Mouse (Mus musculus) kidney, adult 2 months (tissue): ENCODE measurements around the gene Dlgap1. TPM values are rescaled to one million over a fixed set of nuclear protein-coding genes. Genes with fewer than 3 reads are reported as not detected.

Experiments
- DNase-seq: peaks from one replicate; pipeline ENCODE4 v3.0.0; 2021
- H3K27ac ChIP-seq: fragments of 200-500 bp; 2 replicates; pipeline ENCODE4 v1.5.1; 2012; ENCODE audit warnings: low read depth, low read length, control low read depth, inconsistent platforms; ENCODE audit not compliant: insufficient read depth
- H3K27me3 ChIP-seq: fragments of 200-500 bp; replicated peaks from 2 replicates; pipeline ENCODE4 v1.6.1; 2012; ENCODE audit warnings: mild to moderate bottlenecking, moderate library complexity, low read length, inconsistent platforms; ENCODE audit not compliant: control insufficient read depth, insufficient read depth
- H3K36me3 ChIP-seq: fragments of 200-500 bp; 2 replicates; pipeline ENCODE4 v1.6.1; 2012; ENCODE audit warnings: mild to moderate bottlenecking, moderate library complexity, low read length, inconsistent platforms; ENCODE audit not compliant: control insufficient read depth, insufficient read depth
- H3K4me1 ChIP-seq: fragments of 200-500 bp; 2 replicates; pipeline ENCODE4 v1.6.1; 2011; ENCODE audit warnings: low read length; ENCODE audit not compliant: control insufficient read depth, insufficient read depth
- H3K4me3 ChIP-seq: fragments of 200-500 bp; 2 replicates; pipeline ENCODE4 v1.5.1; 2011; ENCODE audit warnings: mild to moderate bottlenecking, low read depth, low read length, control low read depth; ENCODE audit not compliant: insufficient read depth
- CTCF ChIP-seq: fragments of 200-500 bp; conservative IDR thresholded peaks from 2 replicates; pipeline ENCODE4 v1.5.1; 2011; ENCODE audit warnings: low read depth, mild to moderate bottlenecking, control low read depth, low read length, moderate library complexity, mixed read lengths; ENCODE audit not compliant: insufficient read depth, insufficient read length
- POLR2A ChIP-seq: fragments of 200-500 bp; IDR thresholded peaks from one replicate; pipeline ENCODE4 v1.6.1; 2011; ENCODE audit warnings: low read depth, low read length, control low read depth
- WGBS: fragments of 180-500 bp; shearing (Covaris S2); methylation state at CpG from one replicate; pipeline ENCODE4 v1.1.7; 2018; 5-methylcytosine and 5-hydroxymethylcytosine counted together
- polyA plus RNA-seq: library from polyadenylated mRNA; depleted of rRNA; stranded (reverse); fragments of >200 nt; gene quantifications from 2 replicates; pipeline ENCODE4 v1.2.3, GENCODE M21; 2012

The Dlgap1 gene
- polyA plus RNA-seq, 1 experiment = 0.55 TPM

DNA sequence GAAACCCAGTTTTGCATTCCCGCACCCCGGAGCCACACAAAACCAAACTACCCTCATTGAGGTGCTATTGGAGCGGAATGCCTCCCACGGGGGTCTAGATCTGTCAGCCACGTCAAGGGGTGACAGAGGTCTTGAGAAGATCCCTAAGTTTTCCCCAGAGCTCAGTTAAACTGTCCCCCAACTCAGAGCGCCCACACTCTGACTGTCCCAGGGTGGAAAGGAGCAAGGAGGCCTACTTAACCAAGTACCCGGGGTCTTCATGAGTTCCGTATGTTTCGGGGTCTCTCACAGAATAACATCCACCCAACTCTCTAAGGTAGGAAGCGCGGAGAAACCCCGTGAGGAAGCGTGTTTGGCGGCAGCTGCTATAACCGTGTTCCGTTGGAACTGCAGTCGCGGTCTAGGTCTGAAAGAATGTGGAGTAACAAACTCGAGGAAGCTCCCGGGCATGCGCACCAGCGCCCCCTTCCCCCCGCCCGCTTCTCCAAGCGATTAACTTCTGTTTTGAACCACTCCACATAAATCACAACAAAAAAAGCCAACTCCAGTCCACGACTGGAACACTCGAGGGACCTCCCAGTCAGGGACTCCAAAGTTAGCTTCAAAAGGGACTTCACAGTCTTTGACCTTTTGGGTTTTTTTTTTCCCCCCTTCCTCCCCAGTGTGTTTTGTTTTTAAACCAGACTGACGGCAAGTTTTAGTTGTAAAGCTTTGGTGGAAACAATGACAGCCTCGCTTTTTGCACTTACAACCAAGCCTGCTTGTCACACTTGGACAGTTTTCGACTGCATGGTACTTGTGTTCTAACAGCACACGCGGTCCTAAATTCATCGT, 880.7 kb downstream of the Dlgap1 start:
- WGBS = under 1% methylated on average over 33 of the region's 33 CpGs
- DNase-seq = peak; percentile 98
- peaks cover 24% of the 10 kb centered on the region for H3K4me1 ChIP-seq
- peak overlapping the region; percentile 99 for H3K27ac ChIP-seq
- no peaks in the 10 kb centered on the region for H3K27me3 ChIP-seq
- no peak for TF ChIP-seq CTCF
- TF ChIP-seq POLR2A = peak; percentile 67
- no peaks in the 10 kb centered on the region; the same call in 1 of the 2 replicates for H3K36me3 ChIP-seq
- H3K4me3 ChIP-seq = peak overlapping the region; percentile 92

DNA sequence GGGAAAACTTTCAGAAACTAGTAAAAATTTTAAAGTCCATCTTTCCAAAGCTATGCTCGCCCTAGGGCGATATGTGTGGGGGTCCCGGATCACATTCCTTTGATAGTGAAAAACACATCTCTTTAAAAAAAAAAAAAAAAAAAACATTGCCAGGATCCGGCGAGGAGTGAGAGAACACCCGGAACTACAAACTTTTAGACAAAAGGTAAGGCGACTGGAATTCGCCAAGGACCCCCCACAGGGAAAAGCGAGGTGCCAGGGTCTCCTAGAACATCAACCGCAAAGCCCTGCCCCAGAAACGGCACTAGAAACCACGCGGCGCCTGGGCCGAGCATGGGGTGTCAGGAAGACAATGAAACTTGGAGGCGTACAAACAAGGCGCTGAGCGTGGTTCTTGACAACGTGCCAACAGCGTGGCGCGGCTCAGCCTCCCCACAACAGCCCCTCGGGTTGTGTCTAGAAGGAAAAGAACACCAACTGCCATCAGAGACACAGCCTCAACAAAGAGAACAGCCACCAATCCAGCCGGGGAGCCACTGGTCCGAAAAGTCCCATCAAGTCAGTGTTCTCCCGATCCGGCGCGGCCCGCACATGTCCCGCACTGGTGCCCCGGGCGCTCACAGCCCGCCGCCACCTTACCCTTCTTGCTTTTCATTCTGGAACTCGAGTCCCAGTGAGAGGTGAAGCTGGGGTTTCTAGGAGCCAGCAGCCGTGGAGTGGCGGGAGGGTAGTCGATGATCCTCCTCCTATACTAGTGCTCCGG, 881.5 kb downstream of the Dlgap1 start:
- H3K4me3 ChIP-seq = peak overlapping the region; percentile 92
- H3K36me3 ChIP-seq = no peaks in the 10 kb centered on the region
- H3K4me1 ChIP-seq = peaks cover 17% of the 10 kb centered on the region
- TF ChIP-seq CTCF = no peak
- TF ChIP-seq POLR2A = no peak
- H3K27ac ChIP-seq = peak overlapping the region; percentile 99
- H3K27me3 ChIP-seq = no peaks in the 10 kb centered on the region
- under 1% methylated on average over 40 of the region's 40 CpGs for WGBS
- DNase-seq = peak; percentile 66

DNA sequence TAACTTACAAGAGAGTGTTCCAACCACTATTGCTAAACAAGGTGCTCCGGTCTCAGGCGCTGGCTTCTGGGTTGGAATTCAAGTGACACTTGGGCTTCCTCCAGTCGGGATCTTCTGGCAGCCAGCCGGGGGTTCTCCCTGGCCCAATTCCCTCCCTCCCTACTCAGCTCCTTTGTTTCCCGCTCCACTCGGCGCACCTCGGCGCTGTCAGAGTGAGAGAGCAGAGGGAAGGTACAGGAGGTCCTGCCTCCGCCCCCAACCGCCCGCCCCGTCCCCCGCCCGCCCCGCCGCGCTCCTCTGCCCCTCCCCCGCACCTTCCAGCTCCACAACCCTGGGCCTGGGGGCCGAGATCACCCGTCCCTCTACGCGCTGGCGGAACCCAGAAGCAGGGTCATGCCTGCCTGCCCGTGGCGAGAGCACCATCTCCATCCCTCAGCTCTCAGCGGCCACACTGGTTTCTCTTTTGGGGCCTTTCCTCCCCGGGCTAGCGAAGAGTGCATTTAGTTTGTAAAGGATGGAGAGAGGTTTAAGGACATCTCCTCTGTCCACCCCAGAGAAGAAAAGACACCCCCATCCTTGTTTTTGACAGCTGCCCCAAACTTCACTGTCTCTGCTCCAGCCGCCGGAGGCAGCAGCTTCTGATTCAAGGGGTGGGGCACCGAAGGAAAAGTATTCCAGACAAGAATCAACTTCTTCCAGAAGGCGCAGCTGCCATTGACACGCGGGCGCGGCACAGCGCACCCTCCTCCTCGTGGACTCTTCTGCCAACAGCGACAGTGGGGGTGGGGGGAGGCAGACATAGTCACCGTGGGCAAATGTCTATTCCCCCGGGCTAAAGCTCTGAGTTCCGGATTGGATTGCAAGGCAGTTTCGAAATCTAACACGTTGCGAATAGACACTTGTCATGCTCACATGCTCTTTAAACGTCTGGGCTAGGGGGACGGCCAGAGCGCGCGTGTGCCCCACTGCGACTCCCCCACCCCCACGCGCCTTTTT, 882.4 kb downstream of the Dlgap1 start:
- under 1% methylated on average over 47 of the region's 54 CpGs for WGBS
- H3K27ac ChIP-seq = peak overlapping the region; percentile 99
- peaks cover 12% of the 10 kb centered on the region for H3K4me1 ChIP-seq
- TF ChIP-seq POLR2A (peak; percentile 46), CTCF (no peak)
- peak; percentile 94 for DNase-seq
- H3K4me3 ChIP-seq = peak overlapping the region; percentile 92
- no peaks in the 10 kb centered on the region for H3K27me3 ChIP-seq
- no peaks in the 10 kb centered on the region for H3K36me3 ChIP-seq

DNA sequence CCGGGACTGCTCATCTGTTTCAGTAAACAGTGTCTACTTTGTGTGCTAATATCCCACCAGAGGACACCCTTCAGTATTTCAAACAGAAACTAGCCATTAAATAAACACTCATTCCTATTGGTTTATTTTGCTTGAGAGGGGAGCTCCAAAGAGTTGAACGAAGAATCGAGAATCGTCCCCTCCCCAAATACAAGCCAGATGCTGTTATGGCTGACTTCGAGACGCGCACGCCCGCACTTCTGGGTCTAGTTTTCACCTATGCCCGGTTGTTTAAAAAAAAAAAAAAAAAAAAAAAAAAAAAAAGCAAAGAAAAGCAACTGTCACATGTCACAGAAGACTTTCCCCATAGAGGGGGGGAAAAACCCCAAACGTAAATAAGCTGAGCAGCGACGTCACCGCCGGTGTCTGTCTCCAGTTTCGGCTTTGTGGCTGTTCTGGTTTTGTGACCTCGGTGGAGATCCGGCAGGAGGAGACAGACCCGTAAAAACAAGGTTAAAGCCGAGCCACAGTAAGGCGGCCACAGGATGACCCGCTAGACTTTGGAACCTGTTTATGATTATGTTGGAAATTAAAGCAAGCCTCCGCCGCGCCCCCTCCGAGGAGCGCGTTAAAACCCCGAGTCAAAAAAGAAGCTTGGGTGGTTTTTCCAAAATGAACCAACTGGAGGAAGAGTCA, 883.3 kb downstream of the Dlgap1 start:
- Histone ChIP-seq H3K4me1 (peaks cover 12% of the 10 kb centered on the region), H3K4me3 (peak overlapping the region; percentile 92), H3K36me3 (no peaks in the 10 kb centered on the region), H3K27ac (peak overlapping the region; percentile 95), H3K27me3 (no peaks in the 10 kb centered on the region)
- TF ChIP-seq CTCF (0 out of 2 replicates have a peak, but pooled peaks have one; percentile 8), POLR2A (no peak)
- DNase-seq = peak; percentile 86
- WGBS = under 1% methylated on average over 29 of the region's 29 CpGs

DNA sequence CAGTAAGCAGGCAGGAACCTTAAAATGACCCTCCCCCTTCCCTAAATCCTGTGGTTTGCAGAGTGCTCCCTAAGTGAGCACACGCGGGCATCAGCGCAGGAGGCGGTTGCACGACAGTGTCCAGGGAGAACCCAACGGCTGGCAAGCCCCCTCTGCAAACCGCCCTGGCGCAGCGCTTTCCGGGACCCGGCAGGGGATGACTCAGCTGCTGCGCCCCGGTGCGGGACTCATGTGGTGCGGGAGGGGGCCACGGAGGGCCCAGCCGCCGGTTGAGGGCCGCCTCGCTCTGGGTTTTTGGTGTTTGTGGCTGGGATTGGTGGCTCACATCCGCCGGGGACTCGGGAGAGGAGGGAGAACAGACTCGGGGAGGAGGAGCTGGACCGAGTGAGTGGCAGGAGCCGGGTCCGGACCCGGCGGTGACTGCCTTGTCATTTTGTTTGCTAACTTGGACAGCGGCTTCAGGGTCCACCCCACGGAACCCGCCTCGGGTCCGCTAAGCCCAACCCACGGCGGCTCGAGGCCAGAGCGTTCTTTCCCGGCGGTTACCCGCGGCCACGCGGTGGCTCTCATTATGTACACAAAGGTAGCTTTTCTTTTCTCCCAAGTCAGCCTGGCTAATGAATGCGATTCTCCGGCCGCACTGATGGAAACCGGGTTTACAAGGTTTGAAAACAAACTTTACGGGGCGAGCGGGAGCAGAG, 884.0 kb downstream of the Dlgap1 start:
- H3K27me3 ChIP-seq = no peaks in the 10 kb centered on the region
- peak overlapping the region; percentile 92 for H3K4me3 ChIP-seq
- H3K36me3 ChIP-seq = no peaks in the 10 kb centered on the region
- WGBS = under 1% methylated on average over 51 of the region's 51 CpGs
- peaks cover 12% of the 10 kb centered on the region for H3K4me1 ChIP-seq
- H3K27ac ChIP-seq = peak overlapping the region; percentile 95
- no peak for TF ChIP-seq POLR2A
- no peak for TF ChIP-seq CTCF
- peak; percentile 94 for DNase-seq
